Mouse (Mus musculus): Measurements from ENCODE around the gene Fosb.

Fosb gene

GRCm38 (mm10) chr7:19309884-19310641 lies at the start of gene Fosb:
Gene Fosb, minus strand, starts transcription at chr7:19310051.
- DNase-seq, result peak; percentile 95 to 97

GRCm38 (mm10) chr7:19359299-19359891 lies 49.5 kb upstream of the Fosb start, which contains the start of the genes Cd3eap and Ppp1r13l:
Gene Cd3eap, minus strand, starts transcription at chr7:19359483.
Gene Ppp1r13l, plus strand, starts transcription at chr7:19359749.
- DNase-seq, result peak; percentile 90

GRCm38 (mm10) chr7:19358634-19359033 lies 48.8 kb upstream of the Fosb start:
- no peak for DNase-seq

GRCm38 (mm10) chr7:19357381-19358375 lies 47.8 kb upstream of the Fosb start:
- DNase-seq, result no peak

- no peak for DNase-seq
These were observed 46.5 kb upstream of the Fosb start for GRCm38 (mm10) chr7:19356311-19356710.

GRCm38 (mm10) chr7:19354991-19355390 lies 45.1 kb upstream of the Fosb start:
- no peak for DNase-seq

GRCm38 (mm10) chr7:19350221-19350620 lies 40.4 kb upstream of the Fosb start:
- no peak for DNase-seq

- no peak for DNase-seq
These were observed 39.5 kb upstream of the Fosb start for GRCm38 (mm10) chr7:19349188-19349915.

GRCm38 (mm10) chr7:19344938-19345471 lies 35.2 kb upstream of the Fosb start:
- DNase-seq, result peak; percentile 94 to 97

GRCm38 (mm10) chr7:19344237-19344847 lies 34.5 kb upstream of the Fosb start, which contains the start of gene Ercc1:
Gene Ercc1, plus strand, starts transcription at chr7:19344778.
- no peak for DNase-seq

GRCm38 (mm10) chr7:19343210-19343808 lies 33.5 kb upstream of the Fosb start:
- peak; percentile 65 to 82 for DNase-seq

- DNase-seq, result peak; percentile 83 to 90
These were observed 32.7 kb upstream of the Fosb start for GRCm38 (mm10) chr7:19342481-19343027.

GRCm38 (mm10) chr7:19341761-19342409 lies 32.0 kb upstream of the Fosb start:
- DNase-seq, result peak; percentile 31 to 48

GRCm38 (mm10) chr7:19341250-19341649 lies 31.4 kb upstream of the Fosb start:
- no peak for DNase-seq

- DNase-seq, result no peak
These were observed 28.7 kb upstream of the Fosb start for GRCm38 (mm10) chr7:19338596-19338995.

GRCm38 (mm10) chr7:19338060-19338459 lies 28.2 kb upstream of the Fosb start:
- no peak for DNase-seq

- no peak for DNase-seq
These were observed 27.3 kb upstream of the Fosb start for GRCm38 (mm10) chr7:19337122-19337521.

GRCm38 (mm10) chr7:19335583-19335982 lies 25.7 kb upstream of the Fosb start:
- DNase-seq, result peak in 1 of 2 experiments; percentile 36

GRCm38 (mm10) chr7:19332709-19333352 lies 23.0 kb upstream of the Fosb start:
- peak; percentile 82 to 85 for DNase-seq

GRCm38 (mm10) chr7:19331910-19332309 lies 22.1 kb upstream of the Fosb start:
- no peak for DNase-seq
